ENCODE assay signal across 8 mouse cellular contexts in the genomic region with DNA sequence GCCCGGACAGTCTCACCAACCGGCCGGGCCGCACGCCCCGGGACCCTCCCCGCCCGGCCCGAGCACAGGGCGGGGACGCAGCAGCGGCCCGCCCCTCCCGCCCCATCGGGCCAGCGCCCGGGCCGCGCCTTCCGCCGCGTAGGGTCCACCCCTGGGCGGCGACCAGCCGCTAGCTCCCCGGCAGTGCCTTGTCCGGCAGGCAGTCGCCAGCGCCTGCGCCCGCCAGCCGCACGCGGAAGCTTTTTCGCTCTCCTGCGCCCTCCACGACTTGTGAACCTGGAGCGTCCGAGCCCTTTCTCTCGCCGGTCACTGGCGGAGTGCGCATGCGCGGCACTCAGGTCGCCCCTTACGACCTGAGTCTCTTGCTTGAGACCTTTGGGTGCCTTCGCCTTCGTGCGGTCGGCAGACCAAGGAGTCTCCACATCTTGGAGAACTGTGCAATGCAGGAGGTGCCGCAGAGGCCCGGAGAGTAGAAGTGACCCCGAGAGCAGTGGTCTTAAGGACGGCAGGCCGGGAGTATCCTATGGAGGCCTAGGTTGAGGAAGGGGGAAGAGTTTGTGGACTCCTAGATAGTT. TPM values are rescaled to one million over a fixed set of nuclear protein-coding genes. Genes with fewer than 3 reads are reported as not detected.
DNase-seq lines count a peak whose midpoint lies in the region; ATAC-seq and TF ChIP-seq lines count a peak whose summit lies in the region.

A gene (minus strand): TSS at position 297 of the 575 bp plus-strand sequence.

- H3K4me2 ChIP-seq in heart, embryonic 13.5 days, result peak within 1 kb of the TSS; percentile 96
- peak within 1 kb of the TSS; percentile 97 for H3K4me2 ChIP-seq in kidney, postnatal 0 days (ENCODE audit: low read length)

- peak; percentile 93 for TF ChIP-seq POLR2A in liver, adult 2 months (IDR thresholded peaks at IDR 0.05; ENCODE audit: extremely low read depth, insufficient read depth, low read length)

- ATAC-seq in CD4-positive, CD25-positive, alpha-beta regulatory T cell, adult 4 months, result peak; percentile 58
- peak; percentile 90 for ATAC-seq in heart, embryonic 13.5 days (ENCODE audit: extremely low read depth, insufficient number of reproducible peaks, low FRiP score, low TSS enrichment)
- peak; percentile 96 for ATAC-seq in kidney, postnatal 0 days (replicated peaks; ENCODE audit: low FRiP score, low read depth)
- ATAC-seq in monocyte, adult 5-6 weeks (replicated peaks; ENCODE audit: insufficient number of reproducible peaks, low FRiP score, low TSS enrichment, poor library complexity, severe bottlenecking), result peak; percentile 74

- no peaks in the 10 kb centered on the region for H3K27me3 ChIP-seq in heart, embryonic 13.5 days (replicated peaks)
- no peaks in the 10 kb centered on the region for H3K27me3 ChIP-seq in kidney, postnatal 0 days (ENCODE audit: insufficient read depth, low read length)
- H3K27me3 ChIP-seq in liver, adult 2 months (ENCODE audit: control insufficient read depth, insufficient read depth, low read length), result no peaks in the 10 kb centered on the region

- peaks cover 49% of the 10 kb centered on the region for H3K4me1 ChIP-seq in heart, embryonic 13.5 days
- no peaks in the 10 kb centered on the region for H3K4me1 ChIP-seq in kidney, postnatal 0 days (replicated peaks; ENCODE audit: insufficient read depth, low read length)
- peaks cover 16% of the 10 kb centered on the region; the same call in 1 of the 2 replicates for H3K4me1 ChIP-seq in liver, adult 2 months (ENCODE audit: control insufficient read depth, insufficient read depth, low read length)

- no peak for TF ChIP-seq CTCF in kidney, postnatal 0 days (IDR thresholded peaks at IDR 0.05; ENCODE audit: low read depth)
- TF ChIP-seq CTCF in liver, adult 2 months (IDR thresholded peaks at IDR 0.05; ENCODE audit: low read depth, low read length), result no peak

- peak within 1 kb of the TSS; percentile 91 for H3K4me3 ChIP-seq in heart, embryonic 13.5 days
- peak within 1 kb of the TSS; percentile 67 for H3K4me3 ChIP-seq in kidney, postnatal 0 days (replicated peaks; ENCODE audit: low read depth, low read length)
- H3K4me3 ChIP-seq in liver, adult 2 months (ENCODE audit: insufficient read depth, low read depth, low read length), result peak within 1 kb of the TSS; percentile 90

- WGBS in heart, embryonic 13.5 days, result under 1% methylated on average over 56 of the region's 56 CpGs
- WGBS in kidney, postnatal 0 days, result under 1% methylated on average over 49 of the region's 56 CpGs
- under 1% methylated on average over 54 of the region's 56 CpGs for WGBS in liver, adult 2 months

- no peaks in the 10 kb centered on the region for H3K36me3 ChIP-seq in heart, embryonic 13.5 days
- H3K36me3 ChIP-seq in kidney, postnatal 0 days (ENCODE audit: insufficient read depth, low read length), result no peaks in the 10 kb centered on the region
- H3K36me3 ChIP-seq in liver, adult 2 months (ENCODE audit: control insufficient read depth, insufficient read depth, low read length), result no peaks in the 10 kb centered on the region

- peaks cover 19% of the 10 kb centered on the region; the same call in 1 of the 2 replicates for H3K79me2 ChIP-seq in liver, adult 2 months (ENCODE audit: control insufficient read depth, insufficient read depth, low read length)

- no peaks in the 10 kb centered on the region for H3K9me3 ChIP-seq in heart, embryonic 13.5 days
- no peaks in the 10 kb centered on the region for H3K9me3 ChIP-seq in kidney, postnatal 0 days (replicated peaks; ENCODE audit: low read length)

- peak within 1 kb of the TSS; percentile 95 for H3K27ac ChIP-seq in heart, embryonic 13.5 days (replicated peaks)
- H3K27ac ChIP-seq in kidney, postnatal 0 days, result peak within 1 kb of the TSS; percentile 89
- H3K27ac ChIP-seq in liver, adult 2 months (replicated peaks; ENCODE audit: insufficient read depth, low read depth, low read length), result peak within 1 kb of the TSS; percentile 95

- peak within 1 kb of the TSS; percentile 95 for H3K9ac ChIP-seq in heart, embryonic 13.5 days
- peak within 1 kb of the TSS; percentile 80 for H3K9ac ChIP-seq in kidney, postnatal 0 days (ENCODE audit: low read depth, low read length)
- H3K9ac ChIP-seq in liver, adult 2 months (ENCODE audit: low read depth, low read length), result peak within 1 kb of the TSS; percentile 93

- DNase-seq in c-Kit-negative CD71-positive TER-119-positive erythroid progenitor cells, embryonic 14.5 days (ENCODE audit: low read depth, low spot score), result peak; percentile 71
- peak; percentile 74 for DNase-seq in fibroblast of lung, adult 2 months (ENCODE audit: low read depth)
- peak; percentile 90 for DNase-seq in kidney, postnatal 0 days (ENCODE audit: low spot score)
- DNase-seq in liver, adult 2 months (ENCODE audit: extremely low read depth, low read depth, low spot score), result peak; percentile 86
- peak; percentile 87 for DNase-seq in spleen, postnatal 36 days (ENCODE audit: low spot score in 2 of 2)

RNA-seq across cellular contexts. Expression of the gene that starts here (rescaled TPM):
- 1 to 10 TPM in 1 of 2 experiments, under 1 TPM in 1; 0.73 to 1.5 TPM for polyA plus RNA-seq in CD4-positive, CD25-positive, alpha-beta regulatory T cell, adult 4 months (2017; shearing (Covaris generic))
- polyA plus RNA-seq in heart, embryonic 13.5 days (2015; fragmentation: Nextera tagmentation; extraction: Ambion mirVana), result 20.0 and 20.5 TPM in 2 replicates
- 14.4 and 15.5 TPM in 2 replicates for polyA plus RNA-seq in kidney, postnatal 0 days (2015; fragmentation: Nextera tagmentation; extraction: Ambion mirVana)
- 12.4 and 13.9 TPM in 2 replicates for total RNA-seq in liver, adult 2 months (2014; rRNA removed)
- polyA plus RNA-seq in liver, adult 2 months (2012; rRNA removed), result 13.6 and 13.7 TPM in 2 replicates
- total RNA-seq in monocyte, adult 5-6 weeks (2017), result 6.3 to 7.8 TPM (median 7.2 TPM) in 3 replicates

Comparison
In these comparisons a context has a peak if more than half of its experiments do, and no peak if none do; other contexts are left out.
1. Peak in every context shown above with its lines: DNase-seq, ATAC-seq, H3K4me3 ChIP-seq and H3K27ac ChIP-seq.